Mouse (Mus musculus) bone marrow macrophage, adult 2 months (primary cell): Measurements from ENCODE around the gene Svop.

Source experiments
- CTCF ChIP-seq: IDR thresholded peaks from 2 replicates; pipeline ENCODE4 v1.5.1; 2012; ENCODE audit warnings: low read depth, mild to moderate bottlenecking, low read length, moderate library complexity
- POLR2A ChIP-seq: IDR thresholded peaks from 2 replicates; pipeline ENCODE4 v1.6.1; 2012; ENCODE audit warnings: mild to moderate bottlenecking, low read depth, low read length, borderline replicate concordance

GRCm38 (mm10) chr5:114032161-114032763, 59.1 kb downstream of the Svop start:
- no peak for TF ChIP-seq CTCF
- no peak for TF ChIP-seq POLR2A
